Mouse (Mus musculus) stomach, embryonic 16.5 days (tissue): ENCODE measurements at regions not wholly inside any gene's neighbourhood (a gene's known extent, or its start where the extent isn't known, plus 50 kb on each side); places are given as distances from the start of the nearest gene placed in this dataset.
A peak's percentile ranks its signal among the peaks of the same experiment; 100 is the strongest.

Source experiments
- ATAC-seq: fragments of 200-750 bp; cut with Nextera tagmentation; 2 replicates; pipeline ENCODE4 v1.8.0; 2017; ENCODE audit warnings: moderate number of reproducible peaks, moderate TSS enrichment; ENCODE audit not compliant: insufficient read depth, low FRiP score
- H3K27ac ChIP-seq: fragments of 300-500 bp; sonication (generic); 2 replicates; pipeline ENCODE4 v1.5.1; 2014; ENCODE audit warnings: low read length
- H3K27me3 ChIP-seq: fragments of 300-500 bp; sonication (generic); 2 replicates; pipeline ENCODE4 v1.6.1; 2014; ENCODE audit warnings: low read length, control low read depth, mixed read lengths; ENCODE audit not compliant: control insufficient read depth, insufficient read depth
- H3K36me3 ChIP-seq: fragments of 300-500 bp; sonication (generic); 2 replicates; pipeline ENCODE4 v1.6.1; 2014; ENCODE audit warnings: low read length; ENCODE audit not compliant: control insufficient read depth, insufficient read depth
- H3K4me1 ChIP-seq: fragments of 300-500 bp; sonication (generic); 2 replicates; pipeline ENCODE4 v1.6.1; 2014; ENCODE audit warnings: low read length, control low read depth, mixed read lengths; ENCODE audit not compliant: control insufficient read depth, insufficient read depth
- H3K4me2 ChIP-seq: fragments of 300-500 bp; sonication (generic); 2 replicates; pipeline ENCODE4 v1.6.1; 2014; ENCODE audit warnings: low read depth, low read length, mixed read lengths
- H3K4me3 ChIP-seq: fragments of 300-500 bp; sonication (generic); replicated peaks from 2 replicates; pipeline ENCODE4 v1.5.1; 2014; ENCODE audit warnings: mild to moderate bottlenecking, low read length
- H3K9ac ChIP-seq: fragments of 300-500 bp; sonication (generic); 2 replicates; pipeline ENCODE4 v1.6.1; 2014; ENCODE audit warnings: low read length
- H3K9me3 ChIP-seq: fragments of 300-500 bp; sonication (generic); replicated peaks from 2 replicates; pipeline ENCODE4 v1.6.1; 2016; ENCODE audit warnings: low read length, control low read depth; ENCODE audit not compliant: control insufficient read depth
- whole genome bisulfite sequencing: fragments of 180-500 bp; shearing (Covaris S2); extraction: QIAGEN DNeasy Blood & Tissue Kit; methylation state at CpG from one replicate; pipeline ENCODE4 v1.1.7; 2014; 5-methylcytosine and 5-hydroxymethylcytosine counted together

DNA sequence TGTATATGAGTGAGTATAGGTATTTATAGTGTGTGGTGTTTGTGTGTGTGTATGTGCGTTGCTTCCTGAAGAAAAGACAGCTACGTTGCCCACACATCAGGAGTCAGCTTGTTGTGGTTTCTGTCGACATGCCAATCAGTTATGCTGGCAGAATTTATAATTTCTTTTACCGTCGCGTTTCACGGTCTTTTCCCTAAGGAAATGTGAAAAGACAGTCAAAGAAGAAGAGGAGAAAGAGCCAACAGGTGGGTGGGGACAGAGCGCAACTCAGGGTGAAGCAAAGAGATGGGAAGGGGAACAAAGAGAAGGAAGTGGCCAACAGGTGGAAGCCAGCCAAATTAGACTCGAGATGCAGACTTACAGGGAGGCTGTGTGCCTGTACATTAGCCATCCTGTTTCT, 204.2 kb downstream of the Rpap3 start:
- no peak overlapping the region for H3K4me3 ChIP-seq
- H3K4me1 ChIP-seq: no peaks in the 10 kb centered on the region
- WGBS: 85% methylated on average over 9 of the region's 9 CpGs
- H3K9me3 ChIP-seq: no peaks in the 10 kb centered on the region
- no peak overlapping the region for H3K4me2 ChIP-seq
- no peaks in the 10 kb centered on the region for H3K36me3 ChIP-seq
- ATAC-seq: no peak
- H3K27ac ChIP-seq: no peak overlapping the region
- H3K27me3 ChIP-seq: no peaks in the 10 kb centered on the region
- no peak overlapping the region for H3K9ac ChIP-seq

- H3K36me3 ChIP-seq: no peaks in the 10 kb centered on the region
- H3K4me3 ChIP-seq: no peak overlapping the region
- no peak overlapping the region for H3K4me2 ChIP-seq
- H3K9ac ChIP-seq: no peak overlapping the region
- WGBS: 79% methylated on average over 4 of the region's 4 CpGs
- H3K27ac ChIP-seq: no peak overlapping the region
- ATAC-seq: no peak
- H3K9me3 ChIP-seq: 0 out of 2 replicates have a peak, but pooled peaks cover 3% of the 10 kb centered on the region
- no peaks in the 10 kb centered on the region for H3K4me1 ChIP-seq
- no peaks in the 10 kb centered on the region for H3K27me3 ChIP-seq
Measured at GRCm38 (mm10) chr15:97499821-97500385, 205.7 kb downstream of the Rpap3 start.

GRCm38 (mm10) chr15:97499240-97499639, 206.4 kb downstream of the Rpap3 start:
- H3K27me3 ChIP-seq: no peaks in the 10 kb centered on the region
- 0 out of 2 replicates have a peak, but pooled peaks cover 3% of the 10 kb centered on the region for H3K9me3 ChIP-seq
- no peak overlapping the region for H3K4me2 ChIP-seq
- no peak overlapping the region for H3K27ac ChIP-seq
- 57% methylated on average over 5 of the region's 5 CpGs for WGBS
- no peak overlapping the region for H3K9ac ChIP-seq
- no peaks in the 10 kb centered on the region for H3K4me1 ChIP-seq
- ATAC-seq: no peak
- H3K36me3 ChIP-seq: no peaks in the 10 kb centered on the region
- no peak overlapping the region for H3K4me3 ChIP-seq

GRCm38 (mm10) chr15:97498375-97498774, 207.2 kb downstream of the Rpap3 start:
- no peak for ATAC-seq
- H3K4me2 ChIP-seq: no peak overlapping the region
- H3K27me3 ChIP-seq: no peaks in the 10 kb centered on the region
- 0 out of 2 replicates have a peak, but pooled peaks cover 3% of the 10 kb centered on the region for H3K9me3 ChIP-seq
- no peak overlapping the region for H3K27ac ChIP-seq
- H3K4me1 ChIP-seq: no peaks in the 10 kb centered on the region
- H3K36me3 ChIP-seq: no peaks in the 10 kb centered on the region
- WGBS: 86% methylated on average over 3 of the region's 3 CpGs
- no peak overlapping the region for H3K9ac ChIP-seq
- H3K4me3 ChIP-seq: no peak overlapping the region

- Histone ChIP-seq H3K27ac (no peak overlapping the region), H3K9me3 (0 out of 2 replicates have a peak, but pooled peaks cover 3% of the 10 kb centered on the region), H3K4me3 (no peak overlapping the region), H3K27me3 (no peaks in the 10 kb centered on the region), H3K9ac (no peak overlapping the region), H3K4me2 (no peak overlapping the region), H3K4me1 (no peaks in the 10 kb centered on the region), H3K36me3 (no peaks in the 10 kb centered on the region)
- 90% methylated on average over 3 of the region's 3 CpGs for WGBS
- ATAC-seq: no peak
Measured at GRCm38 (mm10) chr15:97496026-97496425, 209.6 kb downstream of the Rpap3 start.

DNA sequence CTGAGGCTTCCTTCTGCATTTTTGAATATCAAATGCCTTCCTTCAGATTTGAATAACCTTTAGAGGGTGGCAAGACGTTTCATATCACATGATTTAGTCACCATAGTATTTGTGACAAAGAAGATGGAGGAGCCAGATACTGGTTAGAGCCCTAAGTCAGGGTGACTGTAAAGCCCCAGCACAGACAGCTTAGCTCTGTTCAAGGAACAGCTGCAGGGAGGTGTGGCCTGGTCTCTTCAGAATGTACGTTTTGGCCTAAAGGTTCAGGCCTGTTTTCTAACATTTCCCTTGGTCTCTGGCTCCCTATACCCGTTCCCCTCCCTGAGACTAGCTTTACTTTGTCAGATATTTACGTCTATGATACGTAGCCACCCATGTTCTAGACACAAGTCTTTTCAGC, 212.3 kb downstream of the Rpap3 start:
- H3K4me2 ChIP-seq: no peak overlapping the region
- 0 out of 2 replicates have a peak, but pooled peaks cover 3% of the 10 kb centered on the region for H3K9me3 ChIP-seq
- H3K4me3 ChIP-seq: no peak overlapping the region

DNA sequence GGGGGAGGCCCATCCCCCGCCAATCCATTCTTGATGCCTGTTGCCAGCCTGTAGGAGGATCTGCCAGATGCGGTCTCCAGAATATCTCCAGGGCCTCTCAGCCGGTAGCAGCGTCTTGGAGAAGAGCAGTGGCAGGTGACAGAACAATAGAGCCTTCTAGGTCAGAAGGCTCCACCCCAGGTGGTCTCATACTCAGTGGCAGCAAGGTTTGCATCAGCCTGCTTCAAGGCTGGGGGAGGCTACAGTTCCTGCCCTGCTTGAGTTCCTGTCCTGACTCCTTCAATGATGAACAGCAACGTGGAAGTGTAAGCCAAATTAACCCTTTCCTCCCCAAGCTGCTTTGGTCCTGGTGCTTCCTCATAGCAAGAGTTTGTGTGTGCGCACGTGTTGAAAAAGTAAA, 213.8 kb downstream of the Rpap3 start:
- no peak overlapping the region for H3K4me3 ChIP-seq
- H3K27me3 ChIP-seq: no peaks in the 10 kb centered on the region
- 81% methylated on average over 7 of the region's 7 CpGs for WGBS
- no peak overlapping the region for H3K4me2 ChIP-seq
- 0 out of 2 replicates have a peak, but pooled peaks cover 3% of the 10 kb centered on the region for H3K9me3 ChIP-seq
- no peaks in the 10 kb centered on the region for H3K36me3 ChIP-seq
- ATAC-seq: no peak
- H3K27ac ChIP-seq: no peak overlapping the region
- H3K4me1 ChIP-seq: no peaks in the 10 kb centered on the region
- no peak overlapping the region for H3K9ac ChIP-seq

More for the DNA sequence above, 212.3 kb downstream of the Rpap3 start:
- H3K36me3 ChIP-seq: no peaks in the 10 kb centered on the region
- no peak overlapping the region for H3K27ac ChIP-seq
- 69% methylated on average over 5 of the region's 5 CpGs for WGBS
- H3K9ac ChIP-seq: no peak overlapping the region
- H3K4me1 ChIP-seq: no peaks in the 10 kb centered on the region
- no peaks in the 10 kb centered on the region for H3K27me3 ChIP-seq
- ATAC-seq: no peak

DNA sequence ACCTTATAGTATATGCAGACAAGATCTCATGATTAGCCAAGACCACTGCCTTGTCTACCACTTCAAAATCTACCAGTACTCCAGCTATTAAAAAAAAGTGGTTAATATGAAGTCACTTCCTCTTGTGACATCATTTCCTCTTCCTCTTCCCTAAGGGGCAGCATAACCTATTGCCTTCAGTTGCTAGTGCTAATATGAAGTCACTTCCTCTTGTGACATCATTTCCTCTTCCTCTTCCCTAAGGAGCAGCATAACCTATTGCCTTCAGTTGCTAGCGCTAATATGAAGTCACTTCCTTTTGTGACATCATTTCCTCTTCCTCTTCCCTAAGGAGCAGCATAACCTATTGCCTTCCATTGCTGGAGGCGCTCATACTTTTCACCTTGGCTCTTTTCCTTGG, 218.2 kb downstream of the Rpap3 start:
- H3K4me3 ChIP-seq: no peak overlapping the region
- no peak overlapping the region for H3K27ac ChIP-seq
- no peak for ATAC-seq
- WGBS: 91% methylated on average over 2 of the region's 2 CpGs
- no peaks in the 10 kb centered on the region for H3K9me3 ChIP-seq
- no peak overlapping the region for H3K9ac ChIP-seq
- H3K4me2 ChIP-seq: no peak overlapping the region
- H3K36me3 ChIP-seq: no peaks in the 10 kb centered on the region
- H3K27me3 ChIP-seq: no peaks in the 10 kb centered on the region
- H3K4me1 ChIP-seq: no peaks in the 10 kb centered on the region

DNA sequence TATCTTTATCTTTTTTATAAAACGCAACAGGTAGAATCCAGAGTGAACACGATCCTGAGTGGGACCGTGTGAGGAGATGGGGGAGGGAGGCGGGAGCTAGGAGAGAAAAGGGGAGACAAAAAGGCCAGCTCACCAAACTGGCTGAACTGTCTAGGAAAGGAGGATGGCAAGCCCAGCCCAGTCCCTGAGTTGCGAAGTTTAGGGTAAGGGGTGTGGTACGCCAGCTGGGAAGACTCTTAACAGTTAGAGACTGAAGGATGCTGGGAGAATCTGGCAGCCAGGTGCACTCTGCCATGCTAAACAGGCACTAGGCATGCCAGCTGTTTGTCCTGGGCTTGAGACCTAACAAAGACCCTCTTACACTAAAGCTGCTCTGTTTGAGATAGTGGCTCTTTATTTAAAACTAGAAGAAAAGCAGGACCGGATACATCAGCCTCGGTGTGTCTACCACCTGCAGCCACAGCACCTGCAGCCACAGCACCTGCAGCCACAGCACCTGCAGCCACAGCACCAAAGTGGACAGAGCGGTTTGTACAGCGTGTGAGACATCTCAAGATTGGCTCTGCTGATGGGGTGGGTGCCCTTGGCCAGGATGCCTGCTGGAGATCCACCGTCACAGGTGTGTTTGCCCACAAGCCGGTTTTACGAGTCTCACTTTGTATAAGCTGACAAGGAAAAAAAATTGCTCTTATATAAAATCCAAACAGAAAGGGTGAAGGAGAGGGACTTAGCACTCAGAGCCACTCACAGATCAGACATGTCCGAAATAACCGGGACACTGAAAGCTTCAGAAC, 225.1 kb upstream of the Amigo2 start:
- Histone ChIP-seq H3K27ac (no peak overlapping the region), H3K4me2 (no peak overlapping the region), H3K4me3 (no peak overlapping the region), H3K9ac (no peak overlapping the region), H3K9me3 (no peaks in the 10 kb centered on the region), H3K27me3 (no peaks in the 10 kb centered on the region), H3K36me3 (no peaks in the 10 kb centered on the region), H3K4me1 (peaks cover 4% of the 10 kb centered on the region; the same call in 1 of the 2 replicates)
- WGBS: 58% methylated on average over 15 of the region's 15 CpGs
- peak; percentile 68; the same call in 1 of the 2 replicates for ATAC-seq
